Mouse (Mus musculus) heart, adult 2 months (tissue): ENCODE data around the gene Pde4b.

Experiments used
- CTCF ChIP-seq: fragments of 200-600 bp; IDR thresholded peaks from 2 replicates; pipeline ENCODE4 v1.8.1; 2022; ENCODE audit warnings: antibody characterized with exemption, mild to moderate bottlenecking, moderate library complexity
- EP300 ChIP-seq: fragments of 200-500 bp; IDR thresholded peaks from 2 replicates; pipeline ENCODE4 v1.6.1; 2011; ENCODE audit warnings: low read depth, low read length, control low read depth; ENCODE audit not compliant: insufficient read depth
- POLR2A ChIP-seq: fragments of 200-500 bp; IDR thresholded peaks from 2 replicates; pipeline ENCODE4 v1.6.1; 2011; ENCODE audit warnings: mild to moderate bottlenecking, low read depth, low read length, control low read depth; ENCODE audit not compliant: insufficient read depth

- no peak for TF ChIP-seq CTCF
- TF ChIP-seq EP300: no peak
- no peak for TF ChIP-seq POLR2A
Measured at GRCm38 (mm10) chr4:102592541-102592940, 505.2 kb downstream of the Pde4b start.
